Mouse (Mus musculus): Measurements from ENCODE around the gene Nid2. TPM values are rescaled to one million over a fixed set of nuclear protein-coding genes. Genes with fewer than 3 reads are reported as not detected.
A peak's percentile ranks its signal among the peaks of the same experiment; 100 is the strongest.

The Nid2 gene
- total RNA-seq, 2 experiments from 2014 or later, result 18.0 to 26.5 TPM

- peak; percentile 84 to 86 for DNase-seq (ENCODE audit: low spot score in 2 of 2)
These were observed 88.7 kb downstream of the Nid2 start for GRCm38 (mm10) chr14:19839600-19840332.

- no peak for DNase-seq (ENCODE audit: low spot score in 2 of 2)
These were observed 102.4 kb downstream of the Nid2 start for GRCm38 (mm10) chr14:19853471-19853870.

- no peak for DNase-seq (ENCODE audit: low spot score in 2 of 2)
These were observed 107.2 kb downstream of the Nid2 start for GRCm38 (mm10) chr14:19858279-19858678.

GRCm38 (mm10) chr14:19858808-19859776 lies 108.0 kb downstream of the Nid2 start:
- peak in 1 of 2 experiments; percentile 50 for DNase-seq (ENCODE audit: low spot score in 2 of 2)

GRCm38 (mm10) chr14:19860281-19860680 lies 109.2 kb downstream of the Nid2 start:
- no peak for DNase-seq (ENCODE audit: low spot score in 2 of 2)

Other genes with a start within 250 kb of the Nid2 start
- gene Gm2244, start 201.3 kb upstream of the Nid2 start, total RNA-seq (2021), result not detected
- 10 to 100 TPM in 1 of 2 experiments, 1 to 10 TPM in 1; 9.3 to 12.2 TPM for gene Gm2237, start 166.1 kb upstream of the Nid2 start, total RNA-seq (2021)
- not detected for gene Gm5458, start 148.7 kb upstream of the Nid2 start, total RNA-seq (2021)
- 10 to 100 TPM; 62.7 to 62.8 TPM for gene Rtraf, start 72.6 kb downstream of the Nid2 start, total RNA-seq (2021)
- 100 to 1,000 TPM; 491 to 562 TPM for gene Gng2, start 226.4 kb downstream of the Nid2 start, total RNA-seq (2021)

All from layer of hippocampus, postnatal 10 days (tissue).